Mouse (Mus musculus) erythroblast, adult 5-6 weeks (primary cell): ENCODE measurements around the gene Smco1. TPM values are rescaled to one million over a fixed set of nuclear protein-coding genes. Genes with fewer than 3 reads are reported as not detected.

Experiments used
- ATAC-seq: replicated peaks from 2 replicates; pipeline ENCODE4 v1.8.0; 2016; ENCODE audit warnings: moderate number of reproducible peaks, mild to moderate bottlenecking, moderate TSS enrichment, inconsistent platforms; ENCODE audit not compliant: poor library complexity, low FRiP score, severe bottlenecking
- total RNA-seq, 2 experiments: library from RNA; stranded (forward) in 1 of 2; stranded (reverse) in 1 of 2; fragments of 150-400 nt in 1 of 2; fragments of 200-764, 138-1000 nt in 1 of 2; gene quantifications; 2 replicates each; pipeline versions ENCODE4 v1.2.3 to v1.2.4; 2015 to 2017; ENCODE audit warnings: low replicate concordance in 2 of 2

The Smco1 gene
- total RNA-seq, 2 experiments from 2014 or later: not detected

DNA sequence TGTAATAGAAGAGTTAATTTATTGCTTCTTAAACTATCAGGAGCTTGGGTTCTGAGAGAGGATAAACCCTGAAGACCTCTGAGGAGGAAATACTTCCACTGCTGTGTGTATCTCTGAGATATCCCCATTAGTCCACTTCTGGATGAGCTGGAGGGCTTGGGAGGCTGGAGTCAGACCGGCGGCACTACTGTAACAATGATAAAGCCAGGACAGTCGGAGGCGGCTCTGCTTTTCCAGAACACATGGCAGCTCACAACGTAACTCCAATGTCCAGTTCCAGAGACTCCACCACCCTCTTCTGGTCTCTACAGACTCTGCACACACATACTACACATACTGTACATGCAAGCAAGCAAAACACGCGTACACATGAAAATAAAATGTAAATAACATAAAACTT lies 32.6 kb downstream of the Smco1 start:
- no peak for ATAC-seq

DNA sequence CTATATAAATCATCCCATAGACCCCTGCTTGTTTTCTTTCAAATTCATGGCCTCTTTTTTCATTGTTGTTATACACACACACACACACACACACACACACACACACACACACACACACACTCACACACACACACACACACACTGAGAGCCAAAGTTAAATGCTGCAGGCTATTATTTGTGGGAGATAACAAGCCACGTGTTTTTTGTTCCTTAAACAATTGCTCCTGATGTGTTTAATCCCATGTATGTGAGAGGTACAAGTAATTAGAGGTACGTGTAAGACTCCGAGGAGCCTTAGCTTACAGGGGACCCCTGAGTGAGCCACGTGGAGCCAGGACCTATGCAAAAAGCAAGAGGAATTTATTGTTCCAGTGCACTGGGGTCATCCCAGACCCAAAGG lies 40.7 kb downstream of the Smco1 start:
- ATAC-seq: no peak

DNA sequence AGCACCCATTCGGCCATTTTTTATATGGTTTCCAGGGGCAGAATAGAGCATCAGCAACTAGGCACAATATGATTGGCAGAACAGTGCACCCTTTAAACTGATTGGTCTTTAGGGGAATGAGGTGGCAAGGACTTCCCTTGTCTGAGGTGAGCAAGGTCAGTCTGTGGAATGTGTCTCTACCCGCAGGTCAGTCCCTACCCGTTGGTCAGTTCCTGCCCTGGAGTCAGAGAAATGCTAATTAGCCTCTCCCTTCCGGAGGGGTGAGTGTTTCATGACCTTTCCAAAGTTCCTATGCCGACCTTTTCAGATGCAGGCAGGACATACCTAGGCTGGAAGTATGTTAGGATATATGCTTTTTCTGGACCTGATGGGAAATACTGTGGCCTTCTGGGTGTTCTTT lies 41.1 kb downstream of the Smco1 start:
- ATAC-seq: no peak

DNA sequence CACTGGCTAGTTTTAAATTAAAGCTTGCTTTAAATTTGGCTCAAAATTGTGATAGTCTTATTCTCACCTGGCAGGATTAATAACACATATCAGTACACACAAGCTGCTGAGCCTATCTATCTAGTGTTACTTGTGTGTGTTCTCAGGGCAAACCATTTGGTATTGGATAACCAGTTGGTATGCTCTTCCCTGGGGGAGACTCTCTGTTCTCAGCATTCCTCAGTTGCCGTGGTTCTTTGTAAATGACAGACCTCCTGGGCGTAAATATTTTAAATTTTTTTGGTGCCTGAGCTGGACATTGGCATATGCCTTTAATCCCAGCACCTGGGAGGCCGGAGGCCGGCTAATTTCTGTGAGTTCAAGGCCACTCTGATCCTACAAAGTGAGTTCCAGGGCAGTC lies 41.6 kb downstream of the Smco1 start:
- ATAC-seq: no peak

DNA sequence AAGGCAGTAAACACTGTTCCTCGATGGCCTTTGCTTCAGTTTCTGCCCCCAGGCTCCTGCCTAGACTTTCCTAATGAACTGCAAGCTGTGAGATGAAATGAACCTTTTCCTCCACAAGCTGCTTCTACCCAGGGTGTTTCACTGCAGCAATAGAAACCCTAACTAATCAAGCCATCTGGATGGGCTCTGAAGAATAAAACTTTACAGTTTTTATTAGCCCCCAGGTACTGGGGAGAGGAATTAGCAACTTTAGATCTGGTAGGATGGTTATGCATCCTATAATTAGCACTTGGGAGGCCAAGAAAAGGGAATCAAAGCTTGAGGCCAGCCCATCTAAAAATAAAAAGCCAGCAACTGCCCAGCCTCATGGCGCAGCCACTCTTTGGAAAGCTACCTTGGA lies 45.3 kb downstream of the Smco1 start:
- no peak for ATAC-seq

DNA sequence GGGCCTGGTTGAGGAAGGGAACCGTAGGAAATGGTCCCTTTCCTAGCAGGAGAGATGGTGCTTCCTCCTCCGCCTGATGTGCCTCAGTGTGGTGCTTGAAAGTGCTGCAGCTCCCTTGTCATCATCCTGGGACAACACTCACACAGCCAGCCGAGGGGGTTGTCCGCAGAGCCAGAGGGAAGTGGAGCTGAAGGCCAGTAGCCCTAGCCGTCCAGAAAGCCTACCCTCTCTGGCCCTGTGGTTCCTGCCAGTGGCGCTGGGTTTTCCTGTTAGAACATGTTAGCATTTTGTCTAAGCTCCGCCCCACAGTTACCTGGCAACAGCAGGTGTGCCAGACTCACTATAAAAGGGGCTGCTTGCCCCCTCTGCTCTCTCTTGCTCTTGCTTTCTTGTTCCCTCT lies 52.7 kb downstream of the Smco1 start:
- no peak for ATAC-seq

Other genes with a start within 250 kb of the Smco1 start
- 10.2 and 21.7 TPM in 2 replicates for gene Pak2, start 192.1 kb upstream of the Smco1 start, total RNA-seq (2015; ENCODE audit: low replicate concordance)
- 18.1 and 20.1 TPM in 2 replicates for gene Pak2, start 192.1 kb upstream of the Smco1 start, total RNA-seq (2017; ENCODE audit: low replicate concordance)
- 16.9 and 30.4 TPM in 2 replicates for gene Pigx, start 171.7 kb upstream of the Smco1 start, total RNA-seq (2015; ENCODE audit: low replicate concordance)
- 5.9 and 18.3 TPM in 2 replicates for gene Pigx, start 171.7 kb upstream of the Smco1 start, total RNA-seq (2017; ENCODE audit: low replicate concordance)
- gene Cep19, start 171.7 kb upstream of the Smco1 start, total RNA-seq (2015; ENCODE audit: low replicate concordance): 13.4 and 15.4 TPM in 2 replicates
- 9.1 and 15.0 TPM in 2 replicates for gene Cep19, start 171.7 kb upstream of the Smco1 start, total RNA-seq (2017; ENCODE audit: low replicate concordance)
- gene Nrros, start 105.9 kb upstream of the Smco1 start, total RNA-seq (2015; ENCODE audit: low replicate concordance): 29.0 and 38.5 TPM in 2 replicates
- 18.1 and 25.4 TPM in 2 replicates for gene Nrros, start 105.9 kb upstream of the Smco1 start, total RNA-seq (2017; ENCODE audit: low replicate concordance)
- 1.9 and 6.9 TPM in 2 replicates for gene Bex6, start 91.6 kb upstream of the Smco1 start, total RNA-seq (2015; ENCODE audit: low replicate concordance)
- 3.2 and 7.8 TPM in 2 replicates for gene Bex6, start 91.6 kb upstream of the Smco1 start, total RNA-seq (2017; ENCODE audit: low replicate concordance)
- 1.9 and 2.7 TPM in 2 replicates for gene Fbxo45, start 24.3 kb upstream of the Smco1 start, total RNA-seq (2015; ENCODE audit: low replicate concordance)
- 8.0 and 10.0 TPM in 2 replicates for gene Fbxo45, start 24.3 kb upstream of the Smco1 start, total RNA-seq (2017; ENCODE audit: low replicate concordance)
- 0.58 and 2.3 TPM in 2 replicates for gene Wdr53, start 24.2 kb upstream of the Smco1 start, total RNA-seq (2015; ENCODE audit: low replicate concordance)
- gene Wdr53, start 24.2 kb upstream of the Smco1 start, total RNA-seq (2017; ENCODE audit: low replicate concordance): 5.3 and 5.6 TPM in 2 replicates
- 5.0 and 10.0 TPM in 2 replicates for gene Rnf168, start 6.0 kb downstream of the Smco1 start, total RNA-seq (2015; ENCODE audit: low replicate concordance)
- gene Rnf168, start 6.0 kb downstream of the Smco1 start, total RNA-seq (2017; ENCODE audit: low replicate concordance): 27.6 and 29.0 TPM in 2 replicates
- 52.1 and 72.9 TPM in 2 replicates for gene Ubxn7, start 60.8 kb downstream of the Smco1 start, total RNA-seq (2015; ENCODE audit: low replicate concordance)
- 58.9 and 66.2 TPM in 2 replicates for gene Ubxn7, start 60.8 kb downstream of the Smco1 start, total RNA-seq (2017; ENCODE audit: low replicate concordance)
- gene Tm4sf19, start 129.0 kb downstream of the Smco1 start, total RNA-seq (2015; ENCODE audit: low replicate concordance): not detected in 2 replicates
- 0.70 TPM in 1 of 2 replicates, not detected in the other for gene Tm4sf19, start 129.0 kb downstream of the Smco1 start, total RNA-seq (2017; ENCODE audit: low replicate concordance)
- gene Tctex1d2, start 148.2 kb downstream of the Smco1 start, total RNA-seq (2015; ENCODE audit: low replicate concordance): 0.96 and 15.7 TPM in 2 replicates
- 3.7 and 8.1 TPM in 2 replicates for gene Tctex1d2, start 148.2 kb downstream of the Smco1 start, total RNA-seq (2017; ENCODE audit: low replicate concordance)
- 73.6 and 103 TPM in 2 replicates for gene Pcyt1a, start 159.5 kb downstream of the Smco1 start, total RNA-seq (2015; ENCODE audit: low replicate concordance)
- 164 and 198 TPM in 2 replicates for gene Pcyt1a, start 159.5 kb downstream of the Smco1 start, total RNA-seq (2017; ENCODE audit: low replicate concordance)
- gene Slc51a, start 216.4 kb downstream of the Smco1 start, total RNA-seq (2015; ENCODE audit: low replicate concordance): not detected in 2 replicates
- gene Slc51a, start 216.4 kb downstream of the Smco1 start, total RNA-seq (2017; ENCODE audit: low replicate concordance): not detected in 2 replicates
- not detected in 2 replicates for gene Zdhhc19, start 224.8 kb downstream of the Smco1 start, total RNA-seq (2015; ENCODE audit: low replicate concordance)
- gene Zdhhc19, start 224.8 kb downstream of the Smco1 start, total RNA-seq (2017; ENCODE audit: low replicate concordance): not detected in 2 replicates